Mouse (Mus musculus) heart, adult 2 months (tissue): ENCODE measurements around the gene Banf2.

Experiments
- CTCF ChIP-seq: fragments of 200-600 bp; IDR thresholded peaks from 2 replicates; pipeline ENCODE4 v1.8.1; 2022; ENCODE audit warnings: antibody characterized with exemption, mild to moderate bottlenecking, moderate library complexity
- EP300 ChIP-seq: fragments of 200-500 bp; IDR thresholded peaks from 2 replicates; pipeline ENCODE4 v1.6.1; 2011; ENCODE audit warnings: low read depth, low read length, control low read depth; ENCODE audit not compliant: insufficient read depth
- POLR2A ChIP-seq: fragments of 200-500 bp; IDR thresholded peaks from 2 replicates; pipeline ENCODE4 v1.6.1; 2011; ENCODE audit warnings: mild to moderate bottlenecking, low read depth, low read length, control low read depth; ENCODE audit not compliant: insufficient read depth

- TF ChIP-seq CTCF: no peak
- TF ChIP-seq POLR2A: no peak
- no peak for TF ChIP-seq EP300
These were observed 2.1 kb upstream of the Banf2 start for GRCm38 (mm10) chr2:144030791-144031190.
